Mouse (Mus musculus) hindbrain, postnatal 0 days (tissue): ENCODE measurements at regions not wholly inside any gene's neighbourhood (a gene's known extent, or its start where the extent isn't known, plus 50 kb on each side); places are given as distances from the start of the nearest gene placed in this dataset.

Source experiments
- ATAC-seq: fragments of 200-750 bp; cut with Nextera tagmentation; 2 replicates; pipeline ENCODE4 v1.8.0; 2017; ENCODE audit warnings: mild to moderate bottlenecking, moderate TSS enrichment, moderate library complexity
- DNase-seq: peaks from one replicate; pipeline ENCODE4 v3.0.0-alpha.2; 2015; ENCODE audit warnings: low spot score
- H3K27ac ChIP-seq: fragments of 300-500 bp; sonication (generic); 2 replicates; pipeline ENCODE4 v1.5.1; 2014; ENCODE audit warnings: mild to moderate bottlenecking
- H3K27me3 ChIP-seq: fragments of 300-500 bp; sonication (generic); 2 replicates; pipeline ENCODE4 v1.6.1; 2014; ENCODE audit warnings: low read length, mixed read lengths; ENCODE audit not compliant: insufficient read depth
- H3K36me3 ChIP-seq: fragments of 300-500 bp; sonication (generic); 2 replicates; pipeline ENCODE4 v1.6.1; 2014; ENCODE audit warnings: low read length, mixed read lengths; ENCODE audit not compliant: insufficient read depth
- H3K4me1 ChIP-seq: fragments of 300-500 bp; sonication (generic); 2 replicates; pipeline ENCODE4 v1.6.1; 2014; ENCODE audit warnings: antibody characterized with exemption, low read length, mixed read lengths; ENCODE audit not compliant: insufficient read depth
- H3K4me2 ChIP-seq: fragments of 300-500 bp; sonication (generic); 2 replicates; pipeline ENCODE4 v1.6.1; 2014; ENCODE audit warnings: low read depth, mild to moderate bottlenecking, low read length, moderate library complexity, mixed read lengths
- H3K4me3 ChIP-seq: fragments of 300-500 bp; sonication (generic); 2 replicates; pipeline ENCODE4 v1.5.1; 2014; ENCODE audit warnings: low read length
- H3K9ac ChIP-seq: fragments of 300-500 bp; sonication (generic); replicated peaks from 2 replicates; pipeline ENCODE4 v1.6.1; 2014; ENCODE audit warnings: mild to moderate bottlenecking, low read length, moderate library complexity, mixed read lengths
- H3K9me3 ChIP-seq: fragments of 300-500 bp; sonication (generic); 2 replicates; pipeline ENCODE4 v1.6.1; 2016; ENCODE audit warnings: low read length, mixed read lengths
- CTCF ChIP-seq: IDR thresholded peaks from 2 replicates; pipeline ENCODE4 v1.5.1; 2016; ENCODE audit warnings: antibody characterized with exemption, control low read depth, low read depth
- WGBS: fragments of 180-500 bp; shearing (Covaris S2); extraction: QIAGEN DNeasy Blood & Tissue Kit; methylation state at CpG from one replicate; pipeline ENCODE4 v1.1.7; 2014; 5-methylcytosine and 5-hydroxymethylcytosine counted together

DNA sequence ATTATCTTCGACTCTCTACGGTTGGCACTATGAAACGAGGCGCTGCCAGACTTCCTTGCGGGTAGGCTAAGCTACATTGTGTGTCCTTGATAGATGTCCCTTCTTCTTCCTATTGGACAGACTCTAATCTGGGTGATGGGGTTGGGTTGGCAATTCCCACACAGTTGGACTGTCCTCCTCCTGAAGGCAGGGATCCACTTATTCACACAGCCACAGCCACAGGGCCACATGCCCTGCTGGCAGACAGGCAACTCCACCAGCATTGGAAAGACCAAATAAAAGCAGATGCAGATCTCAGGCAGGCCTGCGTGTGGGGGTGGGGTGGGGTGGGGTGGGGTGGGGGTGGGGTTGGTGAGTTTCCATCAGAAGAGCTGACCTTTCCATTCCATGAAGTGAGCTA lies 276.4 kb downstream of the Etnk1 start:
- no peak overlapping the region for H3K4me3 ChIP-seq
- H3K27ac ChIP-seq, result no peak overlapping the region
- no peaks in the 10 kb centered on the region for H3K27me3 ChIP-seq
- 89% methylated on average over 6 of the region's 6 CpGs for WGBS
- no peaks in the 10 kb centered on the region for H3K36me3 ChIP-seq
- no peak for ATAC-seq
- no peak overlapping the region for H3K9ac ChIP-seq
- H3K4me2 ChIP-seq, result no peak overlapping the region
- no peaks in the 10 kb centered on the region for H3K4me1 ChIP-seq
- TF ChIP-seq CTCF, result no peak
- no peak for DNase-seq
- no peaks in the 10 kb centered on the region for H3K9me3 ChIP-seq

DNA sequence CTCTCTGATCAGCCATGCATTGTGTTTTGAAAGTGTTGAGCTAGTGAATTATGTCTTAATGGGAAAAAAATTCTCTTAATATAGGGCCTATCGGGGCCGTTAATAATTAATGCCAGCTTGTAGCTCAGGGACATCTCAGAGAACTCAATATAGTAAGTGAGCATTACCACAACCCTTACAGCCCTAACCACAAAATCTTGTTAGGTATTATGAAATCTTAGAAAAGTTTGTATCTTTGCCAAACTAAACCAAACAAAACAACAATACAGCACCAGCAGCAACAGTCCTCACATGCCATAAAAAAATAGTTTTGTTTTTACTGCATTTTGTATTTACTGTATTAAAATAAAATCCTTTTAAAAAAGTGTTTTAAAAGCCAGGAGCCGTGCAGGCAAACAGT lies 277.8 kb downstream of the Etnk1 start:
- H3K36me3 ChIP-seq, result no peaks in the 10 kb centered on the region
- ATAC-seq, result no peak
- no peak overlapping the region for H3K27ac ChIP-seq
- no peak overlapping the region for H3K4me2 ChIP-seq
- no peak for DNase-seq
- H3K9me3 ChIP-seq, result no peaks in the 10 kb centered on the region
- peaks cover 3% of the 10 kb centered on the region; the same call in 1 of the 2 replicates for H3K4me1 ChIP-seq
- no peak for TF ChIP-seq CTCF
- H3K4me3 ChIP-seq, result no peak overlapping the region
- WGBS, result 89% methylated on average over 3 of the region's 3 CpGs
- no peaks in the 10 kb centered on the region for H3K27me3 ChIP-seq
- H3K9ac ChIP-seq, result no peak overlapping the region

DNA sequence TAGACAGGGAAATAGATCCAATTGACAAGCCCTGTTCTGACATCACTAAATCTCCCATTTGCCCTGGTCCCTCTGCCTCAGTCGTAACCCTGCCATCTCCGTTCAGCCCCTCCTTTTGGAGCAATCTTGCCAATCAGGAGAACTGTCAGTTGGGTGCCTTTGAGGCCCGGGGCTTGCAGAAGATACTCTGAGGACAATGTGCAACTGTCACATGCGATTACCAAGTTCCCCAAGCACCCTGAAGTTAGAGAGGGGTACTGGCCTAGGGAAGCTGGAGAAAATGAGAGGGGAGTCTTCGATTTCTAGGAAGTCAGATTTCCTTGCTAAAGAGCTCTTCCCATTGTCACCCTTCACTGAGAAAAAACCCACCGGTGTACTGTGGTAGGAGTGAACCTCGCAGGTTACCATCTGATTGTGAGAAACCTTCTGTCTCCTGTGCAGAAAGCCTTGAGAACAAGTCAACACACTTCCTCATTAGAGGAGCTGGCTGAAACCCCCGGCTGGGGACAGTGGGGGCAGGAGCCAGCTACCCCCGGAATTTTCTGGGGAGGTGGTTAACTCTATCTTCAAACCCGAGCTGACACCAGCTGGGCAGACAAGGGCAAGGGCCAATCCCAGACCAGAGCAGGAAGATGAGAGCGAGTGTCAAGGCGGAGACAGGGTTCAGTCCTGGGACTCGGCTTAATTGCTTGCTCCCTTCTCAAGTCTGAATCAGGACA lies 279.0 kb downstream of the Etnk1 start:
- peaks cover 3% of the 10 kb centered on the region; the same call in 1 of the 2 replicates for H3K4me1 ChIP-seq
- ATAC-seq (no peak), DNase-seq (no peak)
- H3K27me3 ChIP-seq, result no peaks in the 10 kb centered on the region
- no peak overlapping the region for H3K4me2 ChIP-seq
- no peak for TF ChIP-seq CTCF
- no peaks in the 10 kb centered on the region for H3K36me3 ChIP-seq
- H3K4me3 ChIP-seq, result no peak overlapping the region
- WGBS, result 86% methylated on average over 13 of the region's 13 CpGs
- H3K27ac ChIP-seq, result no peak overlapping the region
- no peak overlapping the region for H3K9ac ChIP-seq
- no peaks in the 10 kb centered on the region for H3K9me3 ChIP-seq

DNA sequence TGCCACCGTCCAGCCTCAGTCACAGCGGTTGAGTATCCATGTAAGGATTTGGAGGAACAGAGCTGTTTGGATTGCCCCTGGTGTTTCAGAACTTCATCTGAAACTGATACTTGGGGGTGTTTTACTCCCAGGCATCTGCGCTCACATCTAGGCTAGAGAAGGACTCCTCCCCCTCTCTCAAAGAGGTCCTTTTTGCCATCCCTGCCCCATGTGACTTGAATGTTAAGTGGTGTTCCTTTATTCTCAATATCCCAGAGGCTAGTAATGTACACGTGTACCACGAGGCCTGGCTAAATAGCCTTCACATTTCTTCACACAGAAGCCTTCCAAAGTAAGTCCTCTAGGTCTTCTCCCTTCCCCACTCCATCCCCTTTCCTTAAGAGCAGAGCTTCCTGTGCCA lies 280.0 kb downstream of the Etnk1 start:
- H3K4me1 ChIP-seq, result peaks cover 3% of the 10 kb centered on the region; the same call in 1 of the 2 replicates

DNA sequence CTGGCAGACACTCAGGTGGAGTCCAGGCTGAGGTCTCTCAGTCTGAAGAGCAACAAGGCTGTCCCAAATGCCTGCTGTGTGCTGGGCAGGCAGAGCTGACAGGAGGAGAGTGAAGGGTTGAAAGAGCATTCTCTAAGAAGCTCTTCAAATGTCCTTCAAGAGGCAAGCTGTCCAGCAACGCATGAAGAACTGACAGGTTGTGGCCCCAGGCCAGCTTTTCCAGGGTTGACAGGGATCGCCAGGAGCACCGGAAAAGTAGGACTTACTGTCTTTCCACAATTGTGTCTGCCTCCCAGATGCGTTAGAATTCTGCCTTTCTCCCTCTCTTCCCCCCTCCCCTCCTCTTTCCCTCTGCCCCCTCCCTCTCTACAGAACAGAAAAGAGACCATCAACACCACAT lies 282.1 kb downstream of the Etnk1 start:
- ATAC-seq, result no peak
- 43% methylated on average over 4 of the region's 4 CpGs for WGBS

More for the DNA sequence above, 280.0 kb downstream of the Etnk1 start:
- Histone ChIP-seq H3K4me2 (no peak overlapping the region), H3K27ac (no peak overlapping the region), H3K9ac (no peak overlapping the region), H3K27me3 (no peaks in the 10 kb centered on the region), H3K9me3 (no peaks in the 10 kb centered on the region), H3K4me3 (no peak overlapping the region), H3K36me3 (no peaks in the 10 kb centered on the region)
- ATAC-seq (no peak), DNase-seq (no peak)
- 63% methylated on average over 5 of the region's 5 CpGs for WGBS
- TF ChIP-seq CTCF, result no peak

DNA sequence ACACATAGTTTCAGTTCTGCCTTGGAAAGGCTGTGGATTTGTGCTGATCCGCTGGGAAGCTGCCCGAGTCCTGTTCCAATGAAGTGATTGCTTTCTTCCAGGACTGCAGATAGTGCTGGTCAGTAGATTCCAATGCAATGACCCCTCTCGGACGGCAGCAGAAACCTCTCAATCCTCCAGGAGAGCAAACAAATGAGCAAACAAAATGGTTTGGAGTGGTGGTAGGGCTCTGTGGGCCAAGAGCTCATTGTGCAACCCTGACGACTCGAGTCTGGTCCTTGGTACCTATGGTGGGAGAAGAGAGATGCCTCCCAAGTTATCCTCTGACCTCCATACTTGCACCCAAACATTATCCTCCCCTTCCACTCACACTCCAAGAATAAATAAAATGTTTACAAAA lies 284.8 kb downstream of the Etnk1 start:
- H3K36me3 ChIP-seq, result no peaks in the 10 kb centered on the region
- H3K9ac ChIP-seq, result no peak overlapping the region
- H3K4me1 ChIP-seq, result peaks cover 3% of the 10 kb centered on the region; the same call in 1 of the 2 replicates
- DNase-seq, result no peak
- no peaks in the 10 kb centered on the region for H3K27me3 ChIP-seq
- no peak overlapping the region for H3K4me3 ChIP-seq
- H3K27ac ChIP-seq, result no peak overlapping the region
- ATAC-seq, result no peak
- H3K4me2 ChIP-seq, result no peak overlapping the region
- no peaks in the 10 kb centered on the region for H3K9me3 ChIP-seq
- 93% methylated on average over 6 of the region's 6 CpGs for WGBS
- no peak for TF ChIP-seq CTCF

More for the DNA sequence above, 282.1 kb downstream of the Etnk1 start:
- Histone ChIP-seq H3K4me2 (no peak overlapping the region), H3K9me3 (no peaks in the 10 kb centered on the region), H3K27me3 (no peaks in the 10 kb centered on the region), H3K36me3 (no peaks in the 10 kb centered on the region), H3K27ac (no peak overlapping the region), H3K9ac (no peak overlapping the region), H3K4me3 (no peak overlapping the region), H3K4me1 (peaks cover 3% of the 10 kb centered on the region; the same call in 1 of the 2 replicates)
- no peak for TF ChIP-seq CTCF
- peak; percentile 37 for DNase-seq

DNA sequence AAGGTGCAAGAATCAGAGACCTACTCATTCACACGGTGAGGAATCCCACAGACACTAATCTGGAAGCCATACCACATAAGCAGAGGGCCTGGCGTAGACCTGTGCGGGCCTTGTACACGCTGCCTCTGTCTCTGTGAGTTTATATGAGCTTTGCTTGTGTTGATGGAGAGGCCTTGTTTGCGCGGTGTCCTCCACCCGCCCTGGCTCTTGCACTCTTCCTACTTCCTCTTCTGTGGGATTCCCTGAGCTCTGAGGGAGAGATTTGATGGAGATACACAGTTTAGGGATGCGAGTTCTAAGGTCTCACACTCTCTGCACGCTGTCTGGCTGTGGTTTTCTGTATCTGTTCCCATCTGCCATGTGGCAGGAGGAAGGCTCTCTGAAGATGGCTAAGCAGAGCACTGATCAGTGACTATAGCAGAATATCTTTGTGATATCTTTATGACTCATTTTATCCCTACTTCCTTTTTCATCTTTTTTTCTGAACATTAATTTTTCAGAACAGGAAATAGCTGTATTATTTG lies 287.7 kb downstream of the Etnk1 start:
- no peak overlapping the region for H3K4me3 ChIP-seq
- no peaks in the 10 kb centered on the region for H3K9me3 ChIP-seq
- 95% methylated on average over 9 of the region's 9 CpGs for WGBS
- no peaks in the 10 kb centered on the region for H3K36me3 ChIP-seq
- DNase-seq, result no peak
- no peak for TF ChIP-seq CTCF
- H3K4me1 ChIP-seq, result no peaks in the 10 kb centered on the region
- no peaks in the 10 kb centered on the region for H3K27me3 ChIP-seq
- H3K4me2 ChIP-seq, result no peak overlapping the region
- no peak overlapping the region for H3K27ac ChIP-seq
- H3K9ac ChIP-seq, result no peak overlapping the region
- no peak for ATAC-seq
